Mouse (Mus musculus): ENCODE data around the gene Suds3.

Suds3 gene

GRCm38 (mm10) chr5:117143721-117144135 is 27.8 kb upstream of the Suds3 start:
- no peak for TF ChIP-seq GATA4 (IDR thresholded peaks at IDR 0.05; ENCODE audit: insufficient replicate concordance, low read length)

- no peak for TF ChIP-seq GATA4 (IDR thresholded peaks at IDR 0.05; ENCODE audit: insufficient replicate concordance, low read length)
These were observed 24.5 kb upstream of the Suds3 start for GRCm38 (mm10) chr5:117140374-117140773.

- TF ChIP-seq GATA4 (IDR thresholded peaks at IDR 0.05; ENCODE audit: insufficient replicate concordance, low read length) = no peak
These were observed 23.9 kb upstream of the Suds3 start for GRCm38 (mm10) chr5:117139822-117140221.

- TF ChIP-seq GATA4 (IDR thresholded peaks at IDR 0.05; ENCODE audit: insufficient replicate concordance, low read length) = peak; percentile 63; the same call in 1 of the 2 replicates
These were observed 22.5 kb upstream of the Suds3 start for GRCm38 (mm10) chr5:117138295-117138988.

- no peak for TF ChIP-seq GATA4 (IDR thresholded peaks at IDR 0.05; ENCODE audit: insufficient replicate concordance, low read length)
These were observed 21.7 kb upstream of the Suds3 start for GRCm38 (mm10) chr5:117137594-117137993.

GRCm38 (mm10) chr5:117137011-117137410 is 21.1 kb upstream of the Suds3 start:
- no peak for TF ChIP-seq GATA4 (IDR thresholded peaks at IDR 0.05; ENCODE audit: insufficient replicate concordance, low read length)

GRCm38 (mm10) chr5:117136570-117136969 is 20.7 kb upstream of the Suds3 start:
- no peak for TF ChIP-seq GATA4 (IDR thresholded peaks at IDR 0.05; ENCODE audit: insufficient replicate concordance, low read length)

- TF ChIP-seq GATA4 (IDR thresholded peaks at IDR 0.05; ENCODE audit: insufficient replicate concordance, low read length) = no peak
These were observed 20.0 kb upstream of the Suds3 start for GRCm38 (mm10) chr5:117135869-117136268.

- no peak for TF ChIP-seq GATA4 (IDR thresholded peaks at IDR 0.05; ENCODE audit: insufficient replicate concordance, low read length)
These were observed 19.1 kb upstream of the Suds3 start for GRCm38 (mm10) chr5:117134889-117135456.

- no peak for TF ChIP-seq GATA4 (IDR thresholded peaks at IDR 0.05; ENCODE audit: insufficient replicate concordance, low read length)
These were observed 18.4 kb upstream of the Suds3 start for GRCm38 (mm10) chr5:117134066-117134888.

GRCm38 (mm10) chr5:117133446-117134065 is 17.6 kb upstream of the Suds3 start:
- no peak for TF ChIP-seq GATA4 (IDR thresholded peaks at IDR 0.05; ENCODE audit: insufficient replicate concordance, low read length)

- no peak for TF ChIP-seq GATA4 (IDR thresholded peaks at IDR 0.05; ENCODE audit: insufficient replicate concordance, low read length)
These were observed 14.8 kb upstream of the Suds3 start for GRCm38 (mm10) chr5:117130726-117131125.

GRCm38 (mm10) chr5:117127051-117127450 is 11.1 kb upstream of the Suds3 start:
- TF ChIP-seq GATA4 (IDR thresholded peaks at IDR 0.05; ENCODE audit: insufficient replicate concordance, low read length) = no peak

- no peak for TF ChIP-seq GATA4 (IDR thresholded peaks at IDR 0.05; ENCODE audit: insufficient replicate concordance, low read length)
These were observed 9.8 kb upstream of the Suds3 start for GRCm38 (mm10) chr5:117125482-117126346.

- no peak for TF ChIP-seq GATA4 (IDR thresholded peaks at IDR 0.05; ENCODE audit: insufficient replicate concordance, low read length)
These were observed 7.9 kb upstream of the Suds3 start for GRCm38 (mm10) chr5:117123840-117124239.
